Mouse (Mus musculus) kidney, embryonic 14.5 days (tissue): ENCODE measurements around the gene Catip. TPM values are rescaled to one million over a fixed set of nuclear protein-coding genes. Genes with fewer than 3 reads are reported as not detected.
"Not testable (repeated sequence)": the region's sequence is repeated elsewhere in the genome, so short reads cannot be mapped to it uniquely, and the experiment has no call there.

ENCODE experiments used
- ATAC-seq: fragments of 200-750 bp; cut with Nextera tagmentation; 2 replicates; pipeline ENCODE4 v1.8.0; 2017; ENCODE audit warnings: moderate number of reproducible peaks, mild to moderate bottlenecking, moderate TSS enrichment, moderate library complexity; ENCODE audit not compliant: low FRiP score, low TSS enrichment
- H3K27ac ChIP-seq: fragments of 300-500 bp; sonication (generic); 2 replicates; pipeline ENCODE4 v1.5.1; 2014; ENCODE audit warnings: low read depth, mild to moderate bottlenecking, low read length, moderate library complexity, mixed read lengths
- H3K27me3 ChIP-seq: fragments of 300-500 bp; sonication (generic); 2 replicates; pipeline ENCODE4 v1.6.1; 2014; ENCODE audit warnings: mild to moderate bottlenecking, low read length; ENCODE audit not compliant: control insufficient read depth, insufficient read depth
- H3K36me3 ChIP-seq: fragments of 300-500 bp; sonication (generic); 2 replicates; pipeline ENCODE4 v1.6.1; 2014; ENCODE audit warnings: low read length, mixed read lengths; ENCODE audit not compliant: control insufficient read depth, insufficient read depth
- H3K4me1 ChIP-seq: fragments of 300-500 bp; sonication (generic); 2 replicates; pipeline ENCODE4 v1.6.1; 2014; ENCODE audit warnings: low read length, mixed read lengths; ENCODE audit not compliant: control insufficient read depth, insufficient read depth
- H3K4me2 ChIP-seq: fragments of 300-500 bp; sonication (generic); replicated peaks from 2 replicates; pipeline ENCODE4 v1.6.1; 2014; ENCODE audit warnings: low read depth, mild to moderate bottlenecking, low read length
- H3K4me3 ChIP-seq: fragments of 300-500 bp; sonication (generic); 2 replicates; pipeline ENCODE4 v1.5.1; 2014; ENCODE audit warnings: mild to moderate bottlenecking, low read length
- H3K9ac ChIP-seq: fragments of 300-500 bp; sonication (generic); 2 replicates; pipeline ENCODE4 v1.6.1; 2014; ENCODE audit warnings: low read depth, mild to moderate bottlenecking, low read length, moderate library complexity
- H3K9me3 ChIP-seq: fragments of 300-500 bp; sonication (generic); 2 replicates; pipeline ENCODE4 v1.6.1; 2016; ENCODE audit warnings: low read length; ENCODE audit not compliant: control insufficient read depth
- WGBS: fragments of 180-500 bp; shearing (Covaris S2); extraction: QIAGEN DNeasy Blood & Tissue Kit; methylation state at CpG from one replicate; pipeline ENCODE4 v1.1.7; 2014; 5-methylcytosine and 5-hydroxymethylcytosine counted together
- polyA plus RNA-seq: library from polyadenylated mRNA; unstranded; fragments of >200 nt; fragmentation: Nextera tagmentation; extraction: Ambion mirVana; gene quantifications from 2 replicates; pipeline ENCODE4 v1.2.1, GENCODE M21; 2014

Catip gene
- 0.44 and 0.79 TPM in 2 replicates for polyA plus RNA-seq

DNA sequence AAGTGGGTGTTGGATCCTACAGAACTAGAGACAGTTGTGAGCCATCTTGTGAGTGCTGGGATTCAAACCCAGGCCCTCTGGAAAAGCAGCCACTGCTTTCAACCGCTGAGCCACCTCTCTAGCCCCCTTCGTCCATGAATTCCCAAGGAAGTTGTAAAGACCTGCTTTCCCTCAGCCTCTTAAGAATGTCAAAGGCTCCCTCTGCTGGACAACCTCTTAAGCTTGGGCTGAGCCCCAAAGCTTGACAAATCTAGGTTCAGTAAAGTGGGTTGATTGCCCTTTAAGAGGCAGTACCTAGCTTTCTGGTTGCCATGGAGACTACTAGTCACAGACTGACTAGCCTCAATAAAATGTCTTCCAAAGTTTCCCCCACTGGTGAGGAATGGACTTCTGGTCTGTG is at the start of gene Catip:
TSS of gene Catip (plus strand) at position 297 of the 400 bp plus-strand sequence.
- Histone ChIP-seq H3K27ac (no peak within 1 kb of the TSS), H3K4me1 (no peaks in the 10 kb centered on the region), H3K4me3 (no peak within 1 kb of the TSS), H3K27me3 (no peaks in the 10 kb centered on the region), H3K9me3 (no peaks in the 10 kb centered on the region), H3K9ac (0 out of 2 replicates have a peak within 1 kb of the TSS, but pooled peaks have one; percentile 13), H3K4me2 (no peak within 1 kb of the TSS), H3K36me3 (no peaks in the 10 kb centered on the region)
- 0% methylated on average over 2 of the region's 2 CpGs for WGBS
- ATAC-seq = peak; percentile 81

GRCm38 (mm10) chr1:74313049-74313692 is 48.7 kb upstream of the Catip start:
- Histone ChIP-seq H3K4me2 (no peak overlapping the region), H3K36me3 (no peaks in the 10 kb centered on the region), H3K4me1 (no peaks in the 10 kb centered on the region), H3K9ac (no peak overlapping the region), H3K27me3 (no peaks in the 10 kb centered on the region), H3K4me3 (no peak overlapping the region), H3K27ac (no peak overlapping the region), H3K9me3 (no peaks in the 10 kb centered on the region)
- WGBS = 4% methylated on average over 3 of the region's 3 CpGs
- peak; percentile 56 for ATAC-seq

GRCm38 (mm10) chr1:74314796-74315195 is 47.1 kb upstream of the Catip start:
- WGBS = 90% methylated on average over 3 of the region's 3 CpGs
- Histone ChIP-seq H3K27me3 (no peaks in the 10 kb centered on the region), H3K27ac (no peak overlapping the region)

DNA sequence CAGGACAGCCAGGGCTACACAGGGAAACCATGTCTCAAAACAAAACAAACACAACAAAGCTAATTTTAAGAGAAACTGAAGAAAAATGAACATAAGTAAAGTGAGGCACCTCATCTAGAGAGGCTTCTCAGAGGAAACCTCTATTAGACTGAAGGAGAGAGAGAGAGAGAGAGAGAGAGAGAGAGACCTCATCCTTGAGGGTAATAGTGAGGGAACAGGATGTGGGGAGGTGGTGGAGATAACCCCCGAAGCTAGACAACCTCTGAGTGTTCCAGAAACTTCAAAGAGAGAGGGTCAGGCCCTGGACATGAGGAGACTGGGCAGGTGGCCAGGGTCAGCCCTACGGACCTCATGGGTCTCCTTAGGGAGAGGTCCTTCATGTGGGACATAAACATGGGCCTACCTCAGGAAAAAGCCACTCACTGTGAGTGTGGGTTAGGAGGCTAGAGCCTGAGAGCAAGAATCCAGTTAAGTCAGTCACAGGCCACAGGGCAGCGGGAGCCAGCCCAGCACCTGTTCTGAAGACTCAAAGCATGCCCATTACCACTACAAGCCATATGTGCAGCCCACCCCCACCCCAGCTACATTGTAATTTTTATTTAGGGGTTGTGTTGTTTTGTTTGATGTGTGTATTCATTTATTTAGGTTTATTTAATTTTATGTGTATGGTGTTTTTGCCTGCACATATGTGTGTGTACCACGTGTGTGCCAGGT is 45.6 kb upstream of the Catip start:
- no peak overlapping the region for H3K4me2 ChIP-seq
- no peaks in the 10 kb centered on the region for H3K4me1 ChIP-seq
- no peak overlapping the region for H3K27ac ChIP-seq
- no peaks in the 10 kb centered on the region for H3K9me3 ChIP-seq
- H3K9ac ChIP-seq = no peak overlapping the region
- 79% methylated on average over 4 of the region's 4 CpGs for WGBS
- H3K27me3 ChIP-seq = no peaks in the 10 kb centered on the region
- H3K36me3 ChIP-seq = no peaks in the 10 kb centered on the region
- ATAC-seq = no peak
- H3K4me3 ChIP-seq = no peak overlapping the region

More at GRCm38 (mm10) chr1:74314796-74315195, 47.1 kb upstream of the Catip start:
- Histone ChIP-seq H3K9ac (no peak overlapping the region), H3K4me2 (no peak overlapping the region), H3K9me3 (no peaks in the 10 kb centered on the region), H3K4me1 (no peaks in the 10 kb centered on the region), H3K4me3 (no peak overlapping the region), H3K36me3 (no peaks in the 10 kb centered on the region)
- no peak for ATAC-seq

GRCm38 (mm10) chr1:74318711-74319110 is 43.2 kb upstream of the Catip start:
- Histone ChIP-seq H3K4me1 (no peaks in the 10 kb centered on the region), H3K4me3 (no peak overlapping the region), H3K4me2 (no peak overlapping the region), H3K27ac (no peak overlapping the region), H3K9ac (no peak overlapping the region), H3K36me3 (no peaks in the 10 kb centered on the region), H3K27me3 (no peaks in the 10 kb centered on the region), H3K9me3 (no peaks in the 10 kb centered on the region)
- WGBS = 77% methylated on average over 3 of the region's 3 CpGs
- no peak for ATAC-seq

DNA sequence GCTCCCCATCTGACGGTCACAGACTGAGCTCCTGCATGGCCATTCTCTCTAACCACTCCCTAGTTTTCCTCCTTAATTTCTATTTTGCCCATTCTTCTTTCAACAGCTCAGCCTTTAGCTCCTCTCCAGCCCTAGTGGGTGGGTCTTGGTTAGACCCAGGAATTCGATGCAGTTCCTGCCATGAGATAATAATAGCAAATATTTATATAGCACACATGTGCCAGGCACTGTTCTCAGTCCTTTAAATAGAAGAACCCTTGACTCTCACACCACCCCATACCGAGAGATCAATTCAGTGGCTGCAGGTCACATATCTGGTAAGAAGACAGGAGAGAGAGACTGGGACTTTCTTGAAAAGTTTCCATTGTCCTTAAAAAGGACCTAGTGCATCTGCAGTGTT is 40.5 kb upstream of the Catip start:
- no peaks in the 10 kb centered on the region for H3K9me3 ChIP-seq
- no peaks in the 10 kb centered on the region for H3K4me1 ChIP-seq
- WGBS = 86% methylated on average over 3 of the region's 3 CpGs
- H3K36me3 ChIP-seq = no peaks in the 10 kb centered on the region
- H3K4me2 ChIP-seq = no peak overlapping the region
- no peak for ATAC-seq
- H3K27ac ChIP-seq = no peak overlapping the region
- H3K4me3 ChIP-seq = no peak overlapping the region
- H3K27me3 ChIP-seq = no peaks in the 10 kb centered on the region
- H3K9ac ChIP-seq = no peak overlapping the region

DNA sequence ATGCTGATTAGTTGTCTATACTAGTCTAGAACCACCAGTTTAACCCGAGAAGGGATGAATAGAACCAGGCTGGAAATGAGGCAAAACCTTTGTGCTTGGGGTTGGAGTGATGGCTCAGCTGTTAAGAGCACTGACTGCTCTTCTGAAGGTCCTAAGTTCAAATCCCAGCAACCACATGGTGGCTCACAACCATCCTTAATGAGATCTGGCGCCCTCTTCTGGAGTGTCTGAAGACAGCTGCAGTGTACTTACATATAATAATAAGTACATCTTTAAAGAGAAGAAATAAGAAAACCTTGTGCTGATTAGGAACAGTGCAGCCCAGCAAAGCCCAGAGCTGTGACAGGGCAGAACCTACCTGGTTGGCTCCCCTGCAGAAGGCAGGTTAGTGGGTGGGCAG is 35.0 kb upstream of the Catip start:
- not testable (repeated sequence) for H3K4me3 ChIP-seq, H3K9me3 ChIP-seq, H3K27me3 ChIP-seq, H3K4me2 ChIP-seq, ATAC-seq, H3K9ac ChIP-seq, H3K36me3 ChIP-seq, H3K27ac ChIP-seq
- 86% methylated on average over 2 of the region's 2 CpGs for WGBS
- peaks cover 13% of the 10 kb centered on the region for H3K4me1 ChIP-seq

- no peak for ATAC-seq
- peaks cover 26% of the 10 kb centered on the region for H3K4me1 ChIP-seq
- 79% methylated on average over 7 of the region's 7 CpGs for WGBS
- H3K27me3 ChIP-seq = no peaks in the 10 kb centered on the region
- H3K9me3 ChIP-seq = no peaks in the 10 kb centered on the region
- no peak overlapping the region for H3K9ac ChIP-seq
- no peak overlapping the region for H3K4me3 ChIP-seq
- H3K36me3 ChIP-seq = no peaks in the 10 kb centered on the region
- no peak overlapping the region for H3K4me2 ChIP-seq
- H3K27ac ChIP-seq = no peak overlapping the region
Measured at GRCm38 (mm10) chr1:74329899-74330431, 31.9 kb upstream of the Catip start.

GRCm38 (mm10) chr1:74331046-74331681 is 30.7 kb upstream of the Catip start:
- Histone ChIP-seq H3K9me3 (no peaks in the 10 kb centered on the region), H3K9ac (no peak overlapping the region), H3K27me3 (no peaks in the 10 kb centered on the region), H3K4me3 (no peak overlapping the region), H3K4me2 (no peak overlapping the region), H3K4me1 (peaks cover 26% of the 10 kb centered on the region), H3K27ac (peak overlapping the region; percentile 74), H3K36me3 (no peaks in the 10 kb centered on the region)
- WGBS = 63% methylated on average over 4 of the region's 4 CpGs
- no peak for ATAC-seq
